Mouse (Mus musculus): ENCODE data around the gene Immp2l.

- TF ChIP-seq CTCF (IDR thresholded peaks at IDR 0.05) (no peak), POLR2A (IDR thresholded peaks at IDR 0.05; ENCODE audit: insufficient read depth, low read depth, low read length) (no peak)
Measured at GRCm38 (mm10) chr12:41565540-41566432, 541.9 kb downstream of the Immp2l start.

Measured in heart, adult 2 months (tissue).